In genomic region chr6:59020346-59020745, GRCm38 (mm10) we compare ENCODE assay signal across 8 mouse cellular contexts. TPM values are rescaled to one million over a fixed set of nuclear protein-coding genes. Genes with fewer than 3 reads are reported as not detected.
A peak's percentile ranks its signal among the peaks of the same experiment; 100 is the strongest.
DNase-seq lines count a peak whose midpoint lies in the region; ATAC-seq and TF ChIP-seq lines count a peak whose summit lies in the region.

No protein-coding gene starts in this region.

- no peaks in the 10 kb centered on the region for H3K27me3 ChIP-seq in kidney, adult 2 months (replicated peaks; ENCODE audit: control insufficient read depth, insufficient read depth, low read length)
- no peaks in the 10 kb centered on the region for H3K27me3 ChIP-seq in kidney, embryonic 15.5 days
- peaks cover 3% of the 10 kb centered on the region for H3K27me3 ChIP-seq in Patski

- WGBS in kidney, adult 2 months, result 44% methylated on average over 2 of the region's 2 CpGs
- WGBS in kidney, embryonic 15.5 days, result 84% methylated on average over 2 of the region's 2 CpGs

- POLR2A ChIA-PET in Patski (lab: Charles Lee), result no interaction called here

- no peak for TF ChIP-seq POLR2A in kidney, adult 2 months (IDR thresholded peaks at IDR 0.05; ENCODE audit: low read depth, low read length)

- H3K4me1 ChIP-seq in kidney, adult 2 months (ENCODE audit: control insufficient read depth, insufficient read depth, low read length), result peaks cover 16% of the 10 kb centered on the region
- H3K4me1 ChIP-seq in kidney, embryonic 15.5 days, result peaks cover 8% of the 10 kb centered on the region; the same call in 1 of the 2 replicates

- in situ Hi-C loops in Patski (cut with MboI; ENCODE audit: low pct_unique_long_range_greater_than_20kb), result loop anchor here (5.0 kb wide), 1 partner anchor 157 kb away; no protein-coding TSS in a partner anchor

- ATAC-seq in kidney, embryonic 15.5 days (replicated peaks; ENCODE audit: low FRiP score), result no peak
- no peak for ATAC-seq in Patski

- H3K27ac ChIP-seq in kidney, adult 2 months (ENCODE audit: insufficient read depth, low read depth, low read length), result no peak overlapping the region
- H3K27ac ChIP-seq in kidney, embryonic 15.5 days, result no peak overlapping the region

- no peaks in the 10 kb centered on the region for H3K9me3 ChIP-seq in kidney, embryonic 15.5 days (replicated peaks)

- H3K4me3 ChIP-seq in kidney, adult 2 months (ENCODE audit: insufficient read depth, low read depth, low read length), result no peak overlapping the region
- H3K4me3 ChIP-seq in kidney, embryonic 15.5 days (replicated peaks), result no peak overlapping the region

- CTCF ChIA-PET in Patski (lab: Charles Lee), result interaction anchor here (1.4 to 2.5 kb wide), 2 partner anchors 9 to 158 kb away, joined by 3 to 8 read pairs; no protein-coding TSS in a partner anchor

- no peak overlapping the region for H3K4me2 ChIP-seq in kidney, embryonic 15.5 days

- H3K9ac ChIP-seq in kidney, embryonic 15.5 days, result no peak overlapping the region

- TF ChIP-seq CTCF in kidney, adult 2 months (conservative IDR thresholded peaks at IDR 0.05; ENCODE audit: insufficient read depth, insufficient read length, low read depth, low read length), result peak; percentile 90
- peak; percentile 85 for TF ChIP-seq CTCF in Patski (IDR thresholded peaks at IDR 0.05)

- DNase-seq in kidney, adult 2 months, result peak; percentile 68
- no peak for DNase-seq in Patski (ENCODE audit: low read depth, low spot score)
- peak; percentile 44 for DNase-seq in embryo, embryonic 10.5 days (ENCODE audit: low spot score)
- peak; percentile 86 for DNase-seq in lung, postnatal 36 days
- no peak for DNase-seq in layer of hippocampus, postnatal 14 days (ENCODE audit: low spot score in 2 of 2)
- DNase-seq in MN1 (ENCODE audit: low spot score), result no peak
- DNase-seq in cerebellum, adult 11-12 months, result no peak

- no peaks in the 10 kb centered on the region; the same call in 1 of the 2 replicates for H3K36me3 ChIP-seq in kidney, adult 2 months (ENCODE audit: control insufficient read depth, insufficient read depth, low read length)
- H3K36me3 ChIP-seq in kidney, embryonic 15.5 days, result no peaks in the 10 kb centered on the region

RNA-seq across cellular contexts. Expression of gene Fam13a, which starts 4.0 kb away (rescaled TPM):
- 21.3 and 22.5 TPM in 2 replicates for polyA plus RNA-seq in kidney, adult 2 months (2012; rRNA removed)
- polyA plus RNA-seq in kidney, embryonic 15.5 days (2015; fragmentation: Nextera tagmentation; extraction: Ambion mirVana), result 9.4 and 9.7 TPM in 2 replicates
- polyA plus RNA-seq in Patski (2021), result 0.22 TPM
- total RNA-seq in layer of hippocampus, postnatal 14 days (2021), result 10 to 100 TPM; 17.3 to 17.7 TPM

Comparison
In these comparisons a context has a peak if more than half of its experiments do, and no peak if none do; other contexts are left out.
1. DNase-seq: peak in kidney, adult 2 months (single experiment), embryo, embryonic 10.5 days (single experiment) and lung, postnatal 36 days (single experiment); none in Patski (single experiment), layer of hippocampus, postnatal 14 days (0 of 2), MN1 (single experiment) and cerebellum, adult 11-12 months (single experiment).